Mouse (Mus musculus): Measurements from ENCODE around the gene Tfap2e. TPM values are rescaled to one million over a fixed set of nuclear protein-coding genes. Genes with fewer than 3 reads are reported as not detected.

The Tfap2e gene
- polyA plus RNA-seq, 1 experiment, result not detected

GRCm38 (mm10) chr4:126734001-126734603, 1.9 kb downstream of the Tfap2e start:
- no peak for TF ChIP-seq CTCF (IDR thresholded peaks at IDR 0.05; ENCODE audit: extremely low read depth, insufficient read depth, low read length)
- TF ChIP-seq POLR2A (IDR thresholded peaks at IDR 0.05; ENCODE audit: extremely low read depth, insufficient read depth, low read length), result no peak
- Histone ChIP-seq H3K4me3 (ENCODE audit: insufficient read depth, low read length) (no peak overlapping the region), H3K27ac (ENCODE audit: insufficient read depth, low read length) (no peak overlapping the region), H3K4me1 (ENCODE audit: control insufficient read depth, insufficient read depth, low read length) (no peaks in the 10 kb centered on the region)

- H3K4me3 ChIP-seq (ENCODE audit: insufficient read depth, low read length), result no peak overlapping the region
- TF ChIP-seq POLR2A (IDR thresholded peaks at IDR 0.05; ENCODE audit: extremely low read depth, insufficient read depth, low read length), result no peak
- no peak for TF ChIP-seq CTCF (IDR thresholded peaks at IDR 0.05; ENCODE audit: extremely low read depth, insufficient read depth, low read length)
- H3K4me1 ChIP-seq (ENCODE audit: control insufficient read depth, insufficient read depth, low read length), result no peaks in the 10 kb centered on the region
- no peak overlapping the region for H3K27ac ChIP-seq (ENCODE audit: insufficient read depth, low read length)
Observed at GRCm38 (mm10) chr4:126732531-126733380, 3.3 kb downstream of the Tfap2e start.

- Histone ChIP-seq H3K4me1 (ENCODE audit: control insufficient read depth, insufficient read depth, low read length) (no peaks in the 10 kb centered on the region), H3K4me3 (ENCODE audit: insufficient read depth, low read length) (no peak overlapping the region), H3K27ac (ENCODE audit: insufficient read depth, low read length) (no peak overlapping the region)
- TF ChIP-seq CTCF (IDR thresholded peaks at IDR 0.05; ENCODE audit: extremely low read depth, insufficient read depth, low read length) (no peak), POLR2A (IDR thresholded peaks at IDR 0.05; ENCODE audit: extremely low read depth, insufficient read depth, low read length) (no peak)
Observed at GRCm38 (mm10) chr4:126732111-126732510, 3.9 kb downstream of the Tfap2e start.

GRCm38 (mm10) chr4:126707439-126707826, 28.6 kb downstream of the Tfap2e start:
- H3K4me3 ChIP-seq (ENCODE audit: insufficient read depth, low read length), result no peak overlapping the region

GRCm38 (mm10) chr4:126706630-126707438, 29.2 kb downstream of the Tfap2e start:
- no peak overlapping the region for H3K4me3 ChIP-seq (ENCODE audit: insufficient read depth, low read length)
- H3K4me1 ChIP-seq (ENCODE audit: control insufficient read depth, insufficient read depth, low read length), result no peaks in the 10 kb centered on the region
- H3K27ac ChIP-seq (ENCODE audit: insufficient read depth, low read length), result no peak overlapping the region
- TF ChIP-seq POLR2A (IDR thresholded peaks at IDR 0.05; ENCODE audit: extremely low read depth, insufficient read depth, low read length) (no peak), CTCF (IDR thresholded peaks at IDR 0.05; ENCODE audit: extremely low read depth, insufficient read depth, low read length) (no peak)

More at GRCm38 (mm10) chr4:126707439-126707826, 28.6 kb downstream of the Tfap2e start:
- Histone ChIP-seq H3K4me1 (ENCODE audit: control insufficient read depth, insufficient read depth, low read length) (no peaks in the 10 kb centered on the region), H3K27ac (ENCODE audit: insufficient read depth, low read length) (no peak overlapping the region)
- no peak for TF ChIP-seq POLR2A (IDR thresholded peaks at IDR 0.05; ENCODE audit: extremely low read depth, insufficient read depth, low read length)
- TF ChIP-seq CTCF (IDR thresholded peaks at IDR 0.05; ENCODE audit: extremely low read depth, insufficient read depth, low read length), result no peak

- Histone ChIP-seq H3K27ac (ENCODE audit: insufficient read depth, low read length) (no peak overlapping the region), H3K4me1 (ENCODE audit: control insufficient read depth, insufficient read depth, low read length) (no peaks in the 10 kb centered on the region), H3K4me3 (ENCODE audit: insufficient read depth, low read length) (no peak overlapping the region)
- TF ChIP-seq POLR2A (IDR thresholded peaks at IDR 0.05; ENCODE audit: extremely low read depth, insufficient read depth, low read length), result no peak
- no peak for TF ChIP-seq CTCF (IDR thresholded peaks at IDR 0.05; ENCODE audit: extremely low read depth, insufficient read depth, low read length)
Observed at GRCm38 (mm10) chr4:126696908-126697307, 39.1 kb downstream of the Tfap2e start.

GRCm38 (mm10) chr4:126693021-126693420, 43.0 kb downstream of the Tfap2e start:
- TF ChIP-seq CTCF (IDR thresholded peaks at IDR 0.05; ENCODE audit: extremely low read depth, insufficient read depth, low read length) (no peak), POLR2A (IDR thresholded peaks at IDR 0.05; ENCODE audit: extremely low read depth, insufficient read depth, low read length) (no peak)
- Histone ChIP-seq H3K27ac (ENCODE audit: insufficient read depth, low read length) (no peak overlapping the region), H3K4me1 (ENCODE audit: control insufficient read depth, insufficient read depth, low read length) (no peaks in the 10 kb centered on the region), H3K4me3 (ENCODE audit: insufficient read depth, low read length) (no peak overlapping the region)

- TF ChIP-seq POLR2A (IDR thresholded peaks at IDR 0.05; ENCODE audit: extremely low read depth, insufficient read depth, low read length), result no peak
- TF ChIP-seq CTCF (IDR thresholded peaks at IDR 0.05; ENCODE audit: extremely low read depth, insufficient read depth, low read length), result no peak
- Histone ChIP-seq H3K27ac (ENCODE audit: insufficient read depth, low read length) (no peak overlapping the region), H3K4me3 (ENCODE audit: insufficient read depth, low read length) (no peak overlapping the region), H3K4me1 (ENCODE audit: control insufficient read depth, insufficient read depth, low read length) (no peaks in the 10 kb centered on the region)
Observed at GRCm38 (mm10) chr4:126689457-126689856, 46.6 kb downstream of the Tfap2e start.

GRCm38 (mm10) chr4:126683084-126683483, 53.0 kb downstream of the Tfap2e start:
- Histone ChIP-seq H3K4me1 (ENCODE audit: control insufficient read depth, insufficient read depth, low read length) (peaks cover 6% of the 10 kb centered on the region; the same call in 1 of the 2 replicates), H3K27ac (ENCODE audit: insufficient read depth, low read length) (no peak overlapping the region), H3K4me3 (ENCODE audit: insufficient read depth, low read length) (no peak overlapping the region)
- TF ChIP-seq POLR2A (IDR thresholded peaks at IDR 0.05; ENCODE audit: extremely low read depth, insufficient read depth, low read length) (no peak), CTCF (IDR thresholded peaks at IDR 0.05; ENCODE audit: extremely low read depth, insufficient read depth, low read length) (no peak)

Measured in cortical plate, adult 2 months (tissue).